Mouse (Mus musculus): ENCODE data around the gene Nr2f2. TPM values are rescaled to one million over a fixed set of nuclear protein-coding genes. Genes with fewer than 3 reads are reported as not detected.

Nr2f2 gene
- polyA plus RNA-seq, 1 experiment from 2014 or later = 103 TPM

DNA sequence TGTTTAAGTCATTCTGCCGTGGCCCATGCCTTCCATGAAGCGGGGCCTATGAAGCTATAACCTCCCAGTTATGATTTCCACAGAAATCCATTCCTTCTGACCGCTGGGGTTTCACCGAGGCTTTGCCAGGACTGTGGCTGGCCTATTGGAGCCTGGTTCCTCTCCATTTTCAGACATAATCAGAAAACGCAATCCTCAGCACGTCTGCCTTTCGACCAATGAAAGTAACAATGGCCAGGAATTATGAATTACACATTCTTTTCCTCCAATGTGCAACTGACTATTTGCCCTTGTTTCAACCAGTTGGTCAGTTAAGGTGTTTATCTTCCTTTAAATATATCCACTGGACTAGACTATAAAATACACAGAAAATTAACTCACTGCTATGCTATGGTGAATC, 31.1 kb downstream of the Nr2f2 start:
- Histone ChIP-seq H3K36me3 (no peaks in the 10 kb centered on the region), H3K4me1 (peaks cover 36% of the 10 kb centered on the region), H3K4me2 (replicated peaks) (no peak overlapping the region), H3K9me3 (no peaks in the 10 kb centered on the region), H3K27me3 (replicated peaks) (peaks cover 93% of the 10 kb centered on the region), H3K4me3 (no peak overlapping the region), H3K9ac (no peak overlapping the region), H3K27ac (no peak overlapping the region)
- WGBS = 8% methylated on average over 7 of the region's 7 CpGs
- ATAC-seq (ENCODE audit: low FRiP score, low read depth) = no peak

DNA sequence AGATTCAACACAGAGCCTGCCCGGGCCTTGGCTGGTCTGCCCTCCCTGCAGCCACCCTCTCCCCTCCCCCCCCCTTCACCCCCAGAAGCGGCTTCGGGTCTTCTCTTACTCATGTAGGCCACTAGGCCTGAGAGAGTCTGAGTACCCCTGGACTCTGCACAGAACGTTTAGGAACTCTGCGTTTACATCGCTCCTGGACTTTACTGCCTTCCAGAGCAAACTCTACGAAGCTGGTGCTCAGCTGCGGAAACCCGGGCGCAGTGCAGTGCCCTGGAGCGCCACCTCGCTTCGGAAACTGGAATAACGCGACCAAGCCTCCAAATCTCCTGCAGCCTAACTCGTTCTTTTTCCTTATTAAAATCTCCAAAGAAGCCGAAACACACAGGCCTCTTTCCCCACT, 31.7 kb downstream of the Nr2f2 start:
- 0 out of 2 replicates have a peak, but pooled peaks have one; percentile 33 for ATAC-seq (ENCODE audit: low FRiP score, low read depth)
- H3K4me3 ChIP-seq = no peak overlapping the region; the same call in 1 of the 2 replicates
- H3K27me3 ChIP-seq (replicated peaks) = peaks cover 93% of the 10 kb centered on the region
- WGBS = under 1% methylated on average over 17 of the region's 17 CpGs
- H3K4me2 ChIP-seq (replicated peaks) = peak overlapping the region; percentile 54
- no peak overlapping the region for H3K9ac ChIP-seq
- H3K27ac ChIP-seq = no peak overlapping the region
- no peaks in the 10 kb centered on the region for H3K36me3 ChIP-seq
- H3K4me1 ChIP-seq = peaks cover 36% of the 10 kb centered on the region
- no peaks in the 10 kb centered on the region for H3K9me3 ChIP-seq

DNA sequence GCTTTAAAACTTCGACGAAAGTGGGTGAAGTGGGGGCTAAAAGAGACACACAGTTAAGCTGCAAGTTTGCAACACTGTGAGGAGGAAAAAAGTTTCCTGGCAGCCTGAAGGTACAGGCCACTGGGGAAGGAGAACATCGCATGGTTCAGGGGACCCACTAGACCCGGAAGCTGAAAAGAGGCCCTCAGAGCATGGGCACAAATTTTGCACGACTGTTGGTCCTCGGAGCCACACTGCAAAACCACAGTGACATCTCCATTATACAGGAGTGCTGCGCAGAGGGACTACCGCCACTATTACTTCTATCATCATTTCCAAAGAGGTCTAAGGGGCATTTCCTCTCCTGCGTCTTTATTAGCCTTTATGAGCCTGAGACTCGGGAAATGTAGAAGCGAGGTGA, 32.7 kb downstream of the Nr2f2 start:
- ATAC-seq (ENCODE audit: low FRiP score, low read depth) = no peak
- Histone ChIP-seq H3K27ac (no peak overlapping the region), H3K9me3 (no peaks in the 10 kb centered on the region), H3K4me3 (no peak overlapping the region), H3K27me3 (replicated peaks) (peaks cover 92% of the 10 kb centered on the region), H3K4me1 (peaks cover 36% of the 10 kb centered on the region), H3K36me3 (no peaks in the 10 kb centered on the region), H3K9ac (no peak overlapping the region), H3K4me2 (replicated peaks) (no peak overlapping the region)
- WGBS = 4% methylated on average over 11 of the region's 11 CpGs

DNA sequence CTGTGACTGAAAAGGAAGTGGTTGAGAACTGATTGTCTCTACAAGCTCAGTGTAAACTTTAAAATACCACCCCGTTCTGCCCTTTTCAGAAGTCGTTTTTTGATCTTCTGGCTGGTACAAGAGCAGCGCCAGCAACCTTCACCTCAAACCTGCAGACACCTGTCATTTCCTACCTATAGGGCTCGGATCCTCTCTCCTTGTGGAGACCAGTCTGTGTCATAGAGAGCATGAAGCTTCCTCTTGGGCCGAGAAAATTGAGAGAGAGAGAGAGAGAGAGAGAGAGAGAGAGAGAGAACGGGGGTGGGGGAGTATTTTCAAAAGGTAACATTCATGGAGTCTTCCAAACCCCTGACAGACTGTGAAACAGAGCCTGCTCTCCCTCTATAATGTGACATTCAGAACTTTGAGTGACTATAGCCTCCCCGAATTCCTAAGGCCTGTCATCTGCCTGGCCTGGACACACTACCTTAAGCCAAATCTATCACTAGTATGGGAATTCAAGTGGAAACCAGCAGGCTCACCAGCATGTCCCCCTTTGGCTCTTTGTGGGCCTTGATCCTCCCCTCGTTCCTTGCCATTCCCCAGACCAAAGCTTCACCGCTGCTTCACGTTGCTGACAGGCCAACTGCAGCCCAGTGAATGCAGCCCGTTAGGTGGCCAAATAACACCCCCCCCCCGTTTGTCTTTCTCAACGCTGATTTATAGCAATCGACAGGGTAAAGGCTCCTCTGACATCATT, 33.4 kb downstream of the Nr2f2 start:
- Histone ChIP-seq H3K4me3 (no peak overlapping the region), H3K36me3 (no peaks in the 10 kb centered on the region), H3K27me3 (replicated peaks) (peaks cover 90% of the 10 kb centered on the region), H3K4me1 (peaks cover 36% of the 10 kb centered on the region), H3K9me3 (no peaks in the 10 kb centered on the region), H3K9ac (no peak overlapping the region), H3K4me2 (replicated peaks) (peak overlapping the region; percentile 74; the same call in 1 of the 2 replicates), H3K27ac (no peak overlapping the region)
- 5% methylated on average over 14 of the region's 14 CpGs for WGBS
- ATAC-seq (ENCODE audit: low FRiP score, low read depth) = no peak

DNA sequence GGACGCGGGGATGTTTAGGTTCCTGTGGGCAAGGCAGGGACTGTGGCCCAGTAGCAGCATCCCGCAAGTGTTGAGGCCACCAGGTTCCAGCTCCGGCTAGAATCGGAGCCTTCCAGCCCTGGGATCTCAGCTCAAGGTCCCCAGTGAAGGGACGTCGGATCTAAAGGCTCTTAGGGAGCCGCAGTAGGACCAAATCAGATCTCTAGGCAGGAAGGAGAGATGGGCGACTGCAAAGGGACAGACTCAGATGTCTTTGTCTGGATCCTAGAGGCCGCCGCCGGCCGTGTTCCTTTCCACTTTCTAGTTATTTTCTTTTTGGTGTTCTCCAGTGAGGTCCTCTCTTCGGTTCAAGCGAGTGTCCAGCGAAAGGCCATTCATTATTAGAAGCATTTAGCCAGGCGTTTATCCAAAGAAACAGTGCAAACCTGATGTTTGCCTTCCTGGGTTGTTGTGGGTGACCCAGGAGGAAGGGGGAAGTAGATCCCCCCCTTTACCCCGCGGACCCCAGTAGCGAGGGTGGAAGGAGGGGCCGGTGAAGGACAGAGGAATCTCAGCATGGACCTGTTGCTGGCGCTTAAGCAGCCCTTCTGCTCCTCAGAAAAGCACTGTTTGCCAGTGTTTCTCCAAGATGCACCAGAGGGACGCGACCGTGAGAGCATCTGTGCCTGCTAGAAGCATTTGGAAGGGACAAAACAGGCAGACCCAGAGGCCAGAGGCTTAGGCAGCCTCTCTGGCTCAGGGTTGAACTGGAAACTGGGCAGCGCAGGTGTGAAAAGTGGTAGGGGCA, 34.3 kb downstream of the Nr2f2 start:
- Histone ChIP-seq H3K4me1 (peaks cover 29% of the 10 kb centered on the region), H3K4me3 (peak overlapping the region; percentile 38), H3K27me3 (replicated peaks) (peaks cover 90% of the 10 kb centered on the region), H3K4me2 (replicated peaks) (peak overlapping the region; percentile 74), H3K27ac (no peak overlapping the region), H3K9ac (peak overlapping the region; percentile 54; the same call in 1 of the 2 replicates), H3K9me3 (no peaks in the 10 kb centered on the region), H3K36me3 (no peaks in the 10 kb centered on the region)
- peak; percentile 45; the same call in 1 of the 2 replicates for ATAC-seq (ENCODE audit: low FRiP score, low read depth)
- 2% methylated on average over 26 of the region's 26 CpGs for WGBS

DNA sequence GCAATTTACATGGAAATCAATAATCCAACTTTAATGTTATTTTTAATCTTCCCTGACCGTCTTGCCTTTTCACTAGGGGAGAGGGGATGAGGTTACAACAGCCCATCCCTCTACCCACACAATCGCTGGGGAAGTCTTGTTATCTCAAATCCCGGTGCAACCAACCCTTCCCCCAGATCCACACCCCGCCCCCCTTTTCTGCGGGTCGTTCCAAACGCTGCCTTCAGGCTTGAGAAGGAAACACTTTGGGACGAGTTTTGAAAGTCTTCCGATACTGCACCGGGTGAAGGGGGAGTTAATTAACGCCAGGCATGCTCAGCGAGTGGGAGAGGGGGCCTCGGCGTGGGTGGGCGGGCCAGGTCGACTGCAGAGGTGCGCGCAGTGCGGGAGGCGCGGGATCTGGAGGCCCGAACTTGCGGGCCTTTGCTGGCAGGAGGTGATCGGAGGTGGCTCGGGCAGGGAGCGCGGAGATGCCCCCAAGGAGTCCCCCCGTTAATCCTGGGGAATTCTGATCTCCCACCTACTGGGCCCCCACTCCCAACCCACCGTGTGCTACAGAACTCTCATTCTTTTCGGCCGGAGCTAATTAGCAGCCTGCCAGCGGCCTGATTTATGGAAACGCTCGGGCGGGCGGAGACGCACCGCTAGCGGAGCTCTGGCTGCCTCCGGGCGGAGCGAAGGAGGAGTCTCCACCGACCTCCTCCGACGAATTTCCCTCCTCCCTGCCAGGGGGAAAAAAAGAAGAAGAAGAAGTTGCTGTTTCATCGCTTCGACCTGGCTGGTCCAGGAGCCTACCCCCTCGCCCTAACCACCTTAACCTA, 35.1 kb downstream of the Nr2f2 start:
- H3K4me1 ChIP-seq = peaks cover 29% of the 10 kb centered on the region
- H3K9ac ChIP-seq = peak overlapping the region; percentile 54

DNA sequence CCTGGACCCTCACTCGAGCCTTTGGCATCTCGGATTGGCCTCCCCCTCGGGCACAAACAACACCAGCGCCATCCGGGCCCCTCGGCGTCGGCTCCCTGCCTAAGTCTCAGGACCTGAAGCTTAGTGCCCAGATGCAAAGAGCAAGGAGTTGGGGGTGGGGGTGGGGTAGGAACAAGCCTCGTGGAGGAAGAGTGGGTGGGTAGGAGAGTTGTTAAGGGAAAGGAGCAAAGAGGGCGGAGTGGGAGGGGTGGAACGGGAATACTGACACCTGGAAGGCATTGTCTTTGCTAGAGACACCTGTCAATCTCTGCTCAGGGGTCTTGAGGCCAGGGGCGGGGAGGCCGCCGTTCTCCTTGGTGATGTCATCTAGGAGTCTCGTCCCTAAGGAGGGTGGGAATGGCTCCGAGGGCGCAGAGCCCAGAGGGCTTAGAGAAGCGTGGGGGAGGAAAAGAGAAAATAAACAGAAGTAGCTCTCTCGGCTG, 35.7 kb downstream of the Nr2f2 start:
- Histone ChIP-seq H3K4me1 (peaks cover 33% of the 10 kb centered on the region), H3K9ac (no peak overlapping the region), H3K4me2 (replicated peaks) (peak overlapping the region; percentile 74), H3K27ac (no peak overlapping the region), H3K4me3 (peak overlapping the region; percentile 38), H3K27me3 (replicated peaks) (peaks cover 92% of the 10 kb centered on the region), H3K36me3 (no peaks in the 10 kb centered on the region), H3K9me3 (no peaks in the 10 kb centered on the region)
- WGBS = 0% methylated on average over 19 of the region's 19 CpGs
- no peak for ATAC-seq (ENCODE audit: low FRiP score, low read depth)

More for the DNA sequence above, 35.1 kb downstream of the Nr2f2 start:
- Histone ChIP-seq H3K27me3 (replicated peaks) (peaks cover 92% of the 10 kb centered on the region), H3K9me3 (no peaks in the 10 kb centered on the region), H3K27ac (no peak overlapping the region), H3K4me3 (peak overlapping the region; percentile 38), H3K36me3 (no peaks in the 10 kb centered on the region), H3K4me2 (replicated peaks) (peak overlapping the region; percentile 74)
- under 1% methylated on average over 48 of the region's 48 CpGs for WGBS
- peak; percentile 85 for ATAC-seq (ENCODE audit: low FRiP score, low read depth)

DNA sequence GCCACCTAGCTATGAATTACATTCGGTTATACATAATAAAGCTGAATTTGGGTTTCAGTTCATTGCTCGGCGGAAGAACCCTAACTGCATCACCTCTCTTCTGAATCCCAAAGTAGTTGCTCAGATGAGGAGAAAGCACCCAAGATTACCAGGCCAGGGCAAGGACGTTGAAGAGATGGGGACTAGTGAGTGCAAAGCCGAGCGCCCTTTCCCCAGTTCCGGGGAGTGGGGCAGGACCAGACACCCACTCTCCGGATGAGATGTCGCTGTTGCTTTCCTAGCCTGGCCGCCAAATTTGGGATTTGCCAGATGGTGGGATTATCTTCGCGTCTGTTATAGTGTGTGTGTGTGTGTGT, 36.4 kb downstream of the Nr2f2 start:
- Histone ChIP-seq H3K36me3 (no peaks in the 10 kb centered on the region), H3K4me2 (replicated peaks) (peak overlapping the region; percentile 74), H3K4me3 (no peak overlapping the region), H3K27ac (no peak overlapping the region), H3K27me3 (replicated peaks) (peaks cover 92% of the 10 kb centered on the region), H3K4me1 (peaks cover 35% of the 10 kb centered on the region), H3K9me3 (no peaks in the 10 kb centered on the region), H3K9ac (no peak overlapping the region)
- ATAC-seq (ENCODE audit: low FRiP score, low read depth) = no peak
- 3% methylated on average over 12 of the region's 12 CpGs for WGBS

DNA sequence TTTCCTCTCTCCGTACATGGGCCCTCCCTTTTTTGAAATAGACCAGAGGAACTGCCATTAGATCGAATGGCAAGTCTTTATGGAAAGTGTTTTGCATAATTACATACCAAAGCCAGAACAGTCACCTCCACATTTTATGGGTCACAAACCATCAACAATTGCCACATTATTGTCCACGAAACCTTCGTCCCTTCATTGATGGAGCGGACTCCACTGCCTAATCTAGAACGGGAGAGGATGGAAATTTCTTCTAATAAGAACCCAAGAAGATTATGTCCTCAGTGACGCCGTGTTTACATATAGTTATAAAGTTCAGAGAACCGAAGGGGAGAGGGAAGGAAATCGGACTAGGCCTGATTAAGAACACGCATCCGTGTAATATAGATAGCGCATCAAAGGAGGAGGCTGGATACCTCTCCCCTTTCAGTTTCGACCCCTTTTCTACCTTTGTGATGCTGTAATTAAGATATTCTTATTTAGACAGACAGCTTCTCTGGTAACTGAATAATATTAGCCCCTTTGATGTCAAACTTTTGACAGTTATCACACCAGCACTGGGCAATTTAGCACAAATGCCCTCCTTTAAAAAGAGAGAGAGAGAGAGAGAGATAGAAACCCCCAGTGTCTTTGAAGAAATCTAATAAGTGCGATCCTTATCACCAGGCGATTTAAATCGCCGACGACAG, 36.9 kb downstream of the Nr2f2 start:
- Histone ChIP-seq H3K36me3 (no peaks in the 10 kb centered on the region), H3K27ac (no peak overlapping the region), H3K4me1 (peaks cover 33% of the 10 kb centered on the region), H3K4me3 (no peak overlapping the region), H3K27me3 (replicated peaks) (peaks cover 94% of the 10 kb centered on the region), H3K4me2 (replicated peaks) (no peak overlapping the region), H3K9me3 (no peaks in the 10 kb centered on the region), H3K9ac (no peak overlapping the region)
- 2% methylated on average over 19 of the region's 19 CpGs for WGBS
- ATAC-seq (ENCODE audit: low FRiP score, low read depth) = no peak

DNA sequence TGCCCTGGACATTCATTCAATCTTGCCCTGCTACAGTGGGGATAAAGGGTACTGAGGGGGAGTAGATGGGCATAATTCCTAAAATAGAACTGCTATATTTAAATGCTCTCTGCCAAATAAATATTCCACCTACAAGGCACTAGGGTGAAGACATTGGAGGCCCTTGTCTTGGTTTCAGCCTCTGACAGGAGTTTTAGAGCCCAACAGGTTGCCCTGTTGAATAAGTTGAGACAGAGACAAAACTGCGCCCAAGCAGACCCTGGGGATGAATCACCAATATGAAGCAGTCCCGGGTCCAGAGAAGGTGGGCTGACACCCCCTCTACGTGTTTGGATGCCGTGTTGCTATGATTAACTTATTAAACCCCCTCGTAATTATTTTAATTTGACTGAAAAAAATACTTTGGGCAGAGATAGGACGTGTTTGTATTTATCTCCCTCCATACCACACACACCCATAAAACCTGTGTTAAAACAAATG, 37.5 kb downstream of the Nr2f2 start:
- no peak overlapping the region for H3K27ac ChIP-seq
- no peaks in the 10 kb centered on the region for H3K9me3 ChIP-seq
- H3K9ac ChIP-seq = no peak overlapping the region
- WGBS = 2% methylated on average over 6 of the region's 6 CpGs
- H3K27me3 ChIP-seq (replicated peaks) = peaks cover 95% of the 10 kb centered on the region
- no peaks in the 10 kb centered on the region for H3K36me3 ChIP-seq
- H3K4me2 ChIP-seq (replicated peaks) = no peak overlapping the region
- peaks cover 30% of the 10 kb centered on the region for H3K4me1 ChIP-seq
- no peak for ATAC-seq (ENCODE audit: low FRiP score, low read depth)
- H3K4me3 ChIP-seq = no peak overlapping the region

DNA sequence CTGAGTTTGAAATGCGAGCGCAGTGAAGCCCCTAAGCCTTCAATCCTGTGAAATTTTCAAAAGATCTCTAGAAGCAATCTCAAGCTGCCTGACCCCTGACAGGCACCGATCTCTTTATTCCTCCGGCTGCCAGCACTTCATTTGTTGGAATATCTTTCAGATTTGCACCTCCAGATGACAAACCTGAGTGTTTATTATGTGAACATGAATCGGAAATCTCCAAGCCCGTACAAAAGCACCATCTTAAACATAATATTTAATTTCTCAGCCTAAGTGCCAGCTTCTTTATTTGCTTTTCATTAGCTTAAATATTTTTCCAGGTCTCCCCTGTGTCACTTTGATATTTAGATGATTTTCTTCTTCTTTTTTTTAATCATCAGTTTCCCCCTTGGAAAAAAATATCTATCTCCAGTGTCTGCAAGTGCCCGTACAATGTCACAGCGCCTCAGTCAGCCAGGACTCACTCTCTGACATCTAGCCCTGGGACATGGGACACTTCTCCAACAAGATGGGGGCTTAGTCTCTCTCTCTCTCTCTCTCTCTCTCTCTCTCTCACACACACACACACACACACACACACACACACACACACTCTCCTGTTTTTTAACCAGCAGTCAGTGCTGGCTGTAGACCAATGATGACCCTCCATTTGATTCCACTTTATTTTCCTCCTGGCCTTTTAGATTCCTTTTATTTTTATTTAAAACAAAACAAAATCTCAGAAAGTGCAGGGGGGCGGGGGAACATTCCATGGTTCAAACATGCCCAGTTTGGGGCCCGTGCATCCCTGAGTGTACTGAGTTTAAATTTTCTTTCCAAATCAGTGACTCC, 38.1 kb downstream of the Nr2f2 start:
- peaks cover 95% of the 10 kb centered on the region for H3K27me3 ChIP-seq (replicated peaks)
- no peaks in the 10 kb centered on the region for H3K9me3 ChIP-seq
- no peak overlapping the region for H3K4me2 ChIP-seq (replicated peaks)
- no peak overlapping the region for H3K4me3 ChIP-seq
- H3K36me3 ChIP-seq = no peaks in the 10 kb centered on the region
- no peak overlapping the region for H3K9ac ChIP-seq
- 4% methylated on average over 10 of the region's 10 CpGs for WGBS
- no peak for ATAC-seq (ENCODE audit: low FRiP score, low read depth)
- peaks cover 30% of the 10 kb centered on the region for H3K4me1 ChIP-seq
- H3K27ac ChIP-seq = no peak overlapping the region

All from neural tube, embryonic 12.5 days (tissue).